Mouse (Mus musculus) myocyte (in vitro differentiated cells): ENCODE measurements around the gene Mcm3ap. TPM values are rescaled to one million over a fixed set of nuclear protein-coding genes. Genes with fewer than 3 reads are reported as not detected.

ENCODE experiments used
- H3K27me3 ChIP-seq: one replicate; pipeline ENCODE4 v1.6.1; 2011; ENCODE audit not compliant: control insufficient read depth, insufficient read depth, insufficient read length
- H3K36me3 ChIP-seq: one replicate; pipeline ENCODE4 v1.6.1; 2011; ENCODE audit not compliant: control insufficient read depth, insufficient read depth
- H3K4me2 ChIP-seq: one replicate; pipeline ENCODE4 v1.6.1; 2011; ENCODE audit warnings: low read depth, control low read depth
- H3K4me3 ChIP-seq: one replicate; pipeline ENCODE4 v1.5.1; 2011; ENCODE audit warnings: mild to moderate bottlenecking, control low read depth, moderate library complexity
- H3K79me2 ChIP-seq: one replicate; pipeline ENCODE4 v1.6.1; 2011; ENCODE audit not compliant: control insufficient read depth, insufficient read depth
- H3ac ChIP-seq: one replicate; pipeline ENCODE4 v1.6.1; 2011; ENCODE audit not compliant: control insufficient read depth, insufficient read length
- CEBPB ChIP-seq: IDR thresholded peaks from 2 replicates; pipeline ENCODE4 v1.6.1; 2011; ENCODE audit warnings: mild to moderate bottlenecking, moderate library complexity; ENCODE audit not compliant: poor library complexity, insufficient read depth, severe bottlenecking
- E2F4 ChIP-seq: IDR thresholded peaks from one replicate; pipeline ENCODE4 v1.6.1; 2011; ENCODE audit warnings: mild to moderate bottlenecking, control low read depth, moderate library complexity; ENCODE audit not compliant: insufficient read depth
- MAX ChIP-seq: IDR thresholded peaks from one replicate; pipeline ENCODE4 v1.6.1; 2011; ENCODE audit warnings: low read depth, mild to moderate bottlenecking, control low read depth
- MYOD1 ChIP-seq, 3 experiments: IDR thresholded peaks; one replicate each; pipeline ENCODE4 v1.6.1; 2011; ENCODE audit warnings: control low read depth in 2 of 3, low read depth in 2 of 3, mild to moderate bottlenecking in 2 of 3, moderate library complexity in 1 of 3; ENCODE audit not compliant: insufficient read length in 2 of 3, control insufficient read depth in 1 of 3
- MYOG ChIP-seq, 3 experiments: IDR thresholded peaks; one replicate each; pipeline ENCODE4 v1.6.1; 2011; ENCODE audit warnings: control low read depth in 2 of 3, low read depth in 2 of 3, mild to moderate bottlenecking in 2 of 3; ENCODE audit not compliant: insufficient read length in 2 of 3, control insufficient read depth in 1 of 3, insufficient read depth in 1 of 3
- POLR2A ChIP-seq: IDR thresholded peaks from one replicate; pipeline ENCODE4 v1.6.1; 2011; ENCODE audit warnings: low read depth, mild to moderate bottlenecking, control low read depth, moderate library complexity; ENCODE audit not compliant: insufficient read length
- POLR2AphosphoS2 ChIP-seq: IDR thresholded peaks from one replicate; pipeline ENCODE4 v1.6.1; 2011; ENCODE audit warnings: low read depth, control low read depth; ENCODE audit not compliant: insufficient read length
- REST ChIP-seq: IDR thresholded peaks from one replicate; pipeline ENCODE4 v1.6.1; 2011; ENCODE audit warnings: mild to moderate bottlenecking, control low read depth, moderate library complexity; ENCODE audit not compliant: insufficient read depth, insufficient read length
- SRF ChIP-seq: IDR thresholded peaks from one replicate; pipeline ENCODE4 v1.6.1; 2011; ENCODE audit warnings: low read depth; ENCODE audit not compliant: control insufficient read depth, insufficient read length
- TCF12 ChIP-seq: IDR thresholded peaks from one replicate; pipeline ENCODE4 v1.6.1; 2011; ENCODE audit warnings: mild to moderate bottlenecking, control low read depth; ENCODE audit not compliant: poor library complexity, insufficient read depth, severe bottlenecking
- TCF3 ChIP-seq: IDR thresholded peaks from one replicate; pipeline ENCODE4 v1.6.1; 2011; ENCODE audit warnings: low read depth, control low read depth; ENCODE audit not compliant: insufficient read length
- USF1 ChIP-seq: IDR thresholded peaks from one replicate; pipeline ENCODE4 v1.6.1; 2011; ENCODE audit warnings: low read depth, mild to moderate bottlenecking, control low read depth, moderate library complexity
- polyA plus RNA-seq: library from polyadenylated mRNA; unstranded; fragments of >200 nt; fragmentation: generic; extraction: Trizol; gene quantifications from one replicate; pipeline ENCODE4 v1.2.1, GENCODE M21; 2012; ENCODE audit warnings: missing spikeins

The Mcm3ap gene
- polyA plus RNA-seq, 1 experiment: 28.9 TPM

DNA sequence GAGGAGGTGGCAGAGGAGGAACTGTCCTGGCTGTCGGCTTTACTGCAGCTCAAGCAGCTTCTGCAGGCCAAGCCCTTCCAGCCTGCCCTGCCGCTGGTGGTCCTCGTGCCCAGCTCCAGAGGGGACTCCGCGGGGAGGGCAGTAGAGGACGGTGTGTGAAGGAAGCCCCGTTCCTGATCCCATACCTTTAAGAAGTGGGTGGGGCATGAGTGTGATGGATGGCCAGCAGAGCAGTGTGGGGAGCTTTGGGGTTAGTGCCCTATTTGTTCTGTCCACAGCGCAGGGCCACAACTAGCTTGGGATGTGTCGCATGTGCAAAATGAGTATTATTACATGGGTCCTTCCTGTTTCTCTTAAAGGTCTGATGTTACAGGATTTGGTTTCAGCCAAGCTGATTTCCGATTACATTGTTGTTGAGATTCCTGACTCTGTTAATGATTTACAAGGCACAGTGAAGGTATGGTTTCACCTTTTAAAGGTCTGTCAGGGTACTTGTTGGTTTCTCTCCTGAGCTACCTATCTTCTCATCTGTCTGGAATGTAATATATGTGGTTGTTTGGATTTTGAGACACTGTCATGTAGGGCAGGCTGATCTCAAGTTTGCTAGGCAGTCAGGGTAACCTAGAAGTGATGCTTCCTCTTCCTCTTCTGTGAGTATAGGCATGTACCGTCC lies 35.7 kb downstream of the Mcm3ap start:
- no peaks in the 10 kb centered on the region for H3K27me3 ChIP-seq
- H3K79me2 ChIP-seq: no peaks in the 10 kb centered on the region
- no peak overlapping the region for H3K4me2 ChIP-seq
- TF ChIP-seq REST (no peak), TCF3 (no peak), SRF (no peak), CEBPB (no peak), USF1 (no peak), MYOD1 (IDR thresholded peaks at IDR 0.05; ENCODE audit: control insufficient read depth in 1 of 3, insufficient read length in 2 of 3, low read depth in 2 of 3) (no peak), MYOG (IDR thresholded peaks at IDR 0.05; ENCODE audit: control insufficient read depth in 1 of 3, insufficient read depth in 1 of 3, insufficient read length in 2 of 3, low read depth in 2 of 3) (no peak), TCF12 (no peak), MAX (no peak), E2F4 (no peak), POLR2AphosphoS2 (no peak), POLR2A (no peak)
- H3ac ChIP-seq: no peak overlapping the region
- no peak overlapping the region for H3K4me3 ChIP-seq
- peaks cover 45% of the 10 kb centered on the region for H3K36me3 ChIP-seq

DNA sequence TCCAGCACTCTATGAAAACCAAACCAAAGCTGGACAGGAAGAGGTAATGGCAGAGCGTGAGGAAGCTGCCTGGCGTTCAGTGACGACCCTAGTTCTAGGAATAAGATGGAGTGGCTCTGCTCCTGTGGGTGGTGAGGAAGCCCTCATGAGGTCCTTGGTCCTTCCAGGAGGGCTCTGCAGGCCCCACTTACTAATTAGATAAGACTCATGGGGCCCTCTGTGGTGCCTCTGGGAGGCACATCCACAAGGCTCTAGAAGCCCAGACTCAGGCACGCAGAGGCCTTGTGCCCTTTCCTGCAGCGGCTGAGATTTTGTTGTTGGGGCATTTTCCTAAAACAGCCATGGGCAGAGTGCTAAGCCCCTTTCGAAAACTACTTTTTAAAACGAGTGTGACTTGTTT lies 37.1 kb downstream of the Mcm3ap start:
- no peak overlapping the region for H3K4me3 ChIP-seq
- peaks cover 46% of the 10 kb centered on the region for H3K36me3 ChIP-seq
- no peak overlapping the region for H3K4me2 ChIP-seq
- no peaks in the 10 kb centered on the region for H3K79me2 ChIP-seq
- no peaks in the 10 kb centered on the region for H3K27me3 ChIP-seq
- TF ChIP-seq POLR2A (no peak), MAX (no peak), MYOD1 (IDR thresholded peaks at IDR 0.05; ENCODE audit: control insufficient read depth in 1 of 3, insufficient read length in 2 of 3, low read depth in 2 of 3) (no peak), POLR2AphosphoS2 (no peak), REST (no peak), E2F4 (no peak), TCF12 (no peak), USF1 (no peak), SRF (no peak), TCF3 (no peak)
- no peak overlapping the region for H3ac ChIP-seq

DNA sequence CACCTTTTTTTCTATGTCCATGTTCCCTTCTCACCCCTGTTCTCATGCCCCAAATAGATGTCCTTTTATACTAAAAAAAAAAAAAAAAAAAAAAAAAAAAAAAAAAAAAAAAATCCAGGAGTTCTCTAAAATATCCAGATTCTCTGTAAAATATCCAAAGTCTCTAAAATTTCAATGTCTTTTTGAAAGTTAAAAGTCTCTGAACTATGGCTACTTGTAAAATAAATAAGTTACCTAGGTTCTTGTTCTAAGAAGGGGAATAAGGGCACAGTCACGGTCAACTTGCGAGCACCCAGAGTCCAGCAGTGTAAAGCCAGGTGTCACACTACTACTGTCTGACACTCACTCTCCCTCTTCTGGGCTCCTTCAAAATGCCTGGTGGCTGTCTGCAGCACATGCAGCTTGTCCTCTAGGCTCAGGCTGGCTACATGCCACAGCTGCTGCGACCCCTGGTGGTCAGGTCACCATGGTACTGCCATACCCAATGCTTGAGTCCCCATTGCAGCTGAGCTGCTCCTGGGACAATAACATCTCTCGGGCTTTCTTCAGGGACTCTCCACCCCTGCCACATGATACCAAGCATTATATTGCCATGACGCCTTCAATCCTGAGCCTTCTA lies 44.3 kb downstream of the Mcm3ap start:
- H3K4me2 ChIP-seq: no peak overlapping the region
- H3K36me3 ChIP-seq: peaks cover 25% of the 10 kb centered on the region
- no peaks in the 10 kb centered on the region for H3K27me3 ChIP-seq

DNA sequence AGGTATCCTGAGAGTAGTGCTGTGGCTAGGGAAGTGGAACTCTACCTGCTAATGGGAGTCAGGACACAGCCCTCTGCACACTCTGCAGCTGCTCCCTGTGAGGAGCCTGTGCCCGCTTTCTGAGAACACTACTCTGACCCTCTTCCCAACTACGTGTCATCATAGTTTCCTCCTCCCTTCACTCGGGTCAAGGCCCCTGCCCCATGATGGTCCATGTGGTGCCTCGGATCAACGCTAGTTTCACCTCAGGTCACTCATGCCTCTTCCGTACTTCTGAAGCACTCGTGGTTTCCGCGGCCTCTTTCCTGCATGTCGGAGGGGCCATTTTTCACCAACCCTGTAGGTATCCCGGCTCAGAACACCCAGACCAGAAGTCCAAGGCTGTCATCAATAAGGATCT lies 62.2 kb downstream of the Mcm3ap start:
- H3K4me2 ChIP-seq: peak overlapping the region; percentile 95
- H3K79me2 ChIP-seq: peaks cover 39% of the 10 kb centered on the region
- no peaks in the 10 kb centered on the region for H3K27me3 ChIP-seq
- TF ChIP-seq POLR2AphosphoS2 (no peak), MYOG (IDR thresholded peaks at IDR 0.05; ENCODE audit: control insufficient read depth in 1 of 3, insufficient read depth in 1 of 3, insufficient read length in 2 of 3, low read depth in 2 of 3) (no peak), TCF12 (no peak), USF1 (no peak), POLR2A (no peak), CEBPB (no peak), REST (no peak), MAX (no peak), SRF (no peak), MYOD1 (IDR thresholded peaks at IDR 0.05; ENCODE audit: control insufficient read depth in 1 of 3, insufficient read length in 2 of 3, low read depth in 2 of 3) (no peak)
- H3K4me3 ChIP-seq: peak overlapping the region; percentile 72
- peak overlapping the region; percentile 1 for H3ac ChIP-seq
- peaks cover 13% of the 10 kb centered on the region for H3K36me3 ChIP-seq

More for the DNA sequence above, 44.3 kb downstream of the Mcm3ap start:
- no peaks in the 10 kb centered on the region for H3K79me2 ChIP-seq
- peak in 1 of 3 experiments; percentile 18 for TF ChIP-seq MYOG (IDR thresholded peaks at IDR 0.05; ENCODE audit: control insufficient read depth in 1 of 3, insufficient read depth in 1 of 3, insufficient read length in 2 of 3, low read depth in 2 of 3)
- peak; percentile 22 for TF ChIP-seq POLR2AphosphoS2
- TF ChIP-seq REST: no peak
- peak; percentile 24 for TF ChIP-seq SRF
- peak in 1 of 3 experiments; percentile 44 for TF ChIP-seq MYOD1 (IDR thresholded peaks at IDR 0.05; ENCODE audit: control insufficient read depth in 1 of 3, insufficient read length in 2 of 3, low read depth in 2 of 3)
- no peak for TF ChIP-seq E2F4
- H3K4me3 ChIP-seq: no peak overlapping the region
- no peak overlapping the region for H3ac ChIP-seq
